Mouse (Mus musculus) neural tube, embryonic 12.5 days (tissue): ENCODE results near the gene Lars2. TPM values are rescaled to one million over a fixed set of nuclear protein-coding genes. Genes with fewer than 3 reads are reported as not detected.

ENCODE experiments used
- ATAC-seq: fragments of 200-750 bp; cut with Nextera tagmentation; 2 replicates; pipeline ENCODE4 v1.8.0; 2017; ENCODE audit warnings: low read depth, mild to moderate bottlenecking, moderate TSS enrichment, moderate library complexity; ENCODE audit not compliant: low FRiP score
- H3K27ac ChIP-seq: fragments of 300-500 bp; sonication (generic); 2 replicates; pipeline ENCODE4 v1.5.1; 2016
- H3K27me3 ChIP-seq: fragments of 300-500 bp; sonication (generic); replicated peaks from 2 replicates; pipeline ENCODE4 v1.6.1; 2016; ENCODE audit warnings: mild to moderate bottlenecking
- H3K36me3 ChIP-seq: fragments of 300-500 bp; sonication (generic); 2 replicates; pipeline ENCODE4 v1.6.1; 2016; ENCODE audit warnings: mild to moderate bottlenecking
- H3K4me1 ChIP-seq: fragments of 300-500 bp; sonication (generic); 2 replicates; pipeline ENCODE4 v1.6.1; 2016
- H3K4me2 ChIP-seq: fragments of 300-500 bp; sonication (generic); replicated peaks from 2 replicates; pipeline ENCODE4 v1.6.1; 2016; ENCODE audit warnings: mild to moderate bottlenecking
- H3K4me3 ChIP-seq: fragments of 300-500 bp; sonication (generic); 2 replicates; pipeline ENCODE4 v1.5.1; 2016
- H3K9ac ChIP-seq: fragments of 300-500 bp; sonication (generic); 2 replicates; pipeline ENCODE4 v1.6.1; 2016; ENCODE audit warnings: mild to moderate bottlenecking
- H3K9me3 ChIP-seq: fragments of 300-500 bp; sonication (generic); 2 replicates; pipeline ENCODE4 v1.6.1; 2016; ENCODE audit warnings: mild to moderate bottlenecking
- WGBS: fragments of 180-500 bp; shearing (Covaris S2); methylation state at CpG from one replicate; pipeline ENCODE4 v1.1.7; 2016; 5-methylcytosine and 5-hydroxymethylcytosine counted together
- polyA plus RNA-seq: library from polyadenylated mRNA; unstranded; fragments of >200 nt; fragmentation: Nextera tagmentation; extraction: Ambion mirVana; gene quantifications from 2 replicates; pipeline ENCODE4 v1.2.1, GENCODE M21; 2016

Gene Lars2
- polyA plus RNA-seq, 1 experiment from 2014 or later, result 972 TPM

- no peak overlapping the region for H3K4me3 ChIP-seq
- H3K27ac ChIP-seq, result no peak overlapping the region
- H3K4me1 ChIP-seq, result no peaks in the 10 kb centered on the region
- no peaks in the 10 kb centered on the region for H3K9me3 ChIP-seq
- no peaks in the 10 kb centered on the region for H3K27me3 ChIP-seq
- H3K4me2 ChIP-seq, result no peak overlapping the region
- 94% methylated on average over 4 of the region's 4 CpGs for WGBS
- no peak overlapping the region for H3K9ac ChIP-seq
- peaks cover 13% of the 10 kb centered on the region for H3K36me3 ChIP-seq
- no peak for ATAC-seq
Observed at GRCm38 (mm10) chr9:123500480-123500879, 133.8 kb downstream of the Lars2 start.

DNA sequence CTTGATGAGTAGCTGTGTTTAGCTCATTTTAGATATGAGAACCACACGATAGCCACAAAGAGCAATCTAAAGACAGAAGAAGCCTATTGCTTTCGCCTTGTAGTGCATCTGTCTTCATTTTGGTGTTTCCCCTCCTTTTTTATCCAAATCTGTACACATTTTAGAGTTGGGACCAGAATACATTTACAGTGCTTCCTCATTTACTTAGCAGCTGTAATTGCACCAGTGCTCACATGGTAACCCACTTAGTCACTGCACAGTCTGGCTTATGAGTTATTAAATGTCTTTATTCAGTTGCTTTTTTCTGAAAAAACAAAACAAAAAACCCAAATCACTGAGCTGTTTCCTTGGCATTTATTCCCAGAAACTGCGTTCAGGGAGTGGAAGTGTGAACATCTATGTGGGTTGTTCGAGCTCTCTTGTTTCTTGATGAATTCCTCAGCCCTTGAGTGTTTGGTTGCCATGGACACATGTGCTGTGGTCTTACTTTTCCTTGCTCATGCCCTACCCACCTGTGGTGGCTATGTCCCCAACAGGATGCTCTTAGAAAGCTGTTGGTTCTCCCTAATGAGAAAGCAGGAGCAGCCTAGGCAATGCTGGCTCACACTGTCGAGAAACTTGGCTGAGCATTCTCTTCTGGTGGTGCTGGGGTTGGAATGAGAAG lies 136.6 kb downstream of the Lars2 start:
- no peak for ATAC-seq
- no peak overlapping the region for H3K9ac ChIP-seq
- H3K27me3 ChIP-seq, result no peaks in the 10 kb centered on the region
- peaks cover 13% of the 10 kb centered on the region for H3K36me3 ChIP-seq
- H3K9me3 ChIP-seq, result no peaks in the 10 kb centered on the region
- no peak overlapping the region for H3K4me3 ChIP-seq
- 83% methylated on average over 5 of the region's 5 CpGs for WGBS
- no peak overlapping the region for H3K27ac ChIP-seq
- no peak overlapping the region for H3K4me2 ChIP-seq
- no peaks in the 10 kb centered on the region for H3K4me1 ChIP-seq

- Histone ChIP-seq H3K36me3 (peaks cover 13% of the 10 kb centered on the region), H3K9me3 (no peaks in the 10 kb centered on the region), H3K4me3 (no peak overlapping the region), H3K27me3 (no peaks in the 10 kb centered on the region), H3K4me1 (no peaks in the 10 kb centered on the region), H3K27ac (no peak overlapping the region), H3K4me2 (no peak overlapping the region), H3K9ac (no peak overlapping the region)
- 12% methylated on average over 2 of the region's 2 CpGs for WGBS
- ATAC-seq, result 0 out of 2 replicates have a peak, but pooled peaks have one; percentile 78
Observed at GRCm38 (mm10) chr9:123504325-123504724, 137.6 kb downstream of the Lars2 start.

DNA sequence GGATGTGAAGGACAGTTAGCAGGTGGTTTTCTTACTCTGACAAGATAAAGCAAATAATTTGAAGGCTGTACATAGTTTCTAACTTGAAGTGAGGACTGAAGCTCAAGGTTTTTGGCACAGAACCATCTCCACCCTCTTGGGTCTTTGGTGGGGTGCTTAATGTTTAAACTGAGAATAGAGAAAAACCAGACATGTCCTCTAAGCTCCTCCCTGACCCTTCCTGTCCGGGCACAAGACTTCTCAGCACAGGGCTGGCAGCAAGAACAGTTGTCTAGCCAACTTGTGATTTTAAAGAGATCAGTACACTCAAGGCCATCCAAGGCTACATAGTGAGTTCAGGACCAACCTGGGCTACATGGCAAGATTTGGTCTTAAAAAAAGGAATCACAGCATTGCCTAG lies 138.9 kb downstream of the Lars2 start:
- H3K9me3 ChIP-seq, result no peaks in the 10 kb centered on the region
- H3K4me1 ChIP-seq, result no peaks in the 10 kb centered on the region
- no peak for ATAC-seq
- 73% methylated on average over 1 of the region's 1 CpGs for WGBS
- H3K27me3 ChIP-seq, result no peaks in the 10 kb centered on the region
- no peak overlapping the region for H3K9ac ChIP-seq
- H3K4me2 ChIP-seq, result no peak overlapping the region
- peaks cover 13% of the 10 kb centered on the region for H3K36me3 ChIP-seq
- H3K27ac ChIP-seq, result no peak overlapping the region
- H3K4me3 ChIP-seq, result no peak overlapping the region

DNA sequence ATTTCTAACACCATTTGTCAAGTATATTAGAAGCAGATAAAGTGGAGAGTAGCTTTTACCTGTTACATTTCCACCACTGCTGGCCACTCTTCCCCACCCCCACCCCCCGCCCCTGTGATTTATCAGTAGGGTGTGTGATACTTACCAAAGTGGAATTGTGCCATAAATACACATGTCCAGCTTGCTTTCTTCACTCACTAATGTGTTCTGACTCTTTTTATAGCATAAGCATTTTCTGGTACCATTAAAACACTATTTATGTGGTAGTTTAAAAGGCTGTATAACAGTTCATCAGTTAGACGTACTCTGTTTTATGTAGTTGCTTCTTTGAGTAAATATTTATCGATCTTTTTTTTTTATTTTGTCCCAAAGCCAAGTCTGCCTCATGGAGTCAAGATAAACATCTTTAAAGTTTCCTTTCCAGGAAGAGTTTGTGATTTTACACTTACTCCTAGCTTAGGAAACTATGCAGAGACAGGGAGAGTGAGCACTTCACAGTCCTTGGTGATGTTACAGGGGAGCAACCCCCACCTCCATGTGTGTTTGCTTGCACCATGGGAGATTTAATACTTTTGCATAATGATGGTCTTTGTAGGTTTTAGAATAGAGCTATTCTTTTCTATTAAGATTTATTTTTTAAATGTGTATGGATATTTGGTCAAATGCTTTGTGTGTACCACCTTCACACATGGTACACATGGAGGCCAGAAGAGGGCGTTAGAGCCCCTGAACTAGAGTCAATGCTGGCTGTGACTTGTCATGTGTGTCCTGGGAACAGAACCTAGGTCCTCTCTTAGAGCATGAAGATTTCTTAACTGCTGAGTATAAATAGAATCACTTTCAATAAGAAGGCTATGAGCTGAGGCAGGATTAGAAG lies 139.8 kb downstream of the Lars2 start:
- ATAC-seq, result no peak
- Histone ChIP-seq H3K4me3 (no peak overlapping the region), H3K27me3 (no peaks in the 10 kb centered on the region), H3K4me1 (no peaks in the 10 kb centered on the region), H3K36me3 (peaks cover 17% of the 10 kb centered on the region), H3K27ac (no peak overlapping the region), H3K4me2 (no peak overlapping the region), H3K9ac (no peak overlapping the region), H3K9me3 (no peaks in the 10 kb centered on the region)
- 86% methylated on average over 4 of the region's 4 CpGs for WGBS

GRCm38 (mm10) chr9:123507380-123507779 lies 140.7 kb downstream of the Lars2 start:
- Histone ChIP-seq H3K36me3 (peaks cover 21% of the 10 kb centered on the region), H3K27ac (no peak overlapping the region), H3K4me1 (no peaks in the 10 kb centered on the region), H3K9me3 (no peaks in the 10 kb centered on the region), H3K27me3 (no peaks in the 10 kb centered on the region), H3K4me2 (no peak overlapping the region), H3K9ac (no peak overlapping the region), H3K4me3 (no peak overlapping the region)
- ATAC-seq, result no peak
- WGBS, result 86% methylated on average over 2 of the region's 2 CpGs

GRCm38 (mm10) chr9:123508986-123509385 lies 142.3 kb downstream of the Lars2 start:
- WGBS, result 84% methylated on average over 2 of the region's 2 CpGs
- Histone ChIP-seq H3K27ac (no peak overlapping the region), H3K4me2 (no peak overlapping the region), H3K4me3 (no peak overlapping the region), H3K9ac (no peak overlapping the region), H3K36me3 (peaks cover 18% of the 10 kb centered on the region), H3K4me1 (no peaks in the 10 kb centered on the region), H3K9me3 (no peaks in the 10 kb centered on the region), H3K27me3 (no peaks in the 10 kb centered on the region)
- ATAC-seq, result no peak

- Histone ChIP-seq H3K4me1 (no peaks in the 10 kb centered on the region), H3K36me3 (peaks cover 18% of the 10 kb centered on the region), H3K27me3 (no peaks in the 10 kb centered on the region), H3K4me3 (no peak overlapping the region), H3K27ac (no peak overlapping the region), H3K4me2 (no peak overlapping the region), H3K9me3 (no peaks in the 10 kb centered on the region), H3K9ac (no peak overlapping the region)
- ATAC-seq, result no peak
- WGBS, result 65% methylated on average over 8 of the region's 8 CpGs
Observed at GRCm38 (mm10) chr9:123509638-123510604, 143.2 kb downstream of the Lars2 start.

- ATAC-seq, result no peak
Observed at GRCm38 (mm10) chr9:123510926-123511325, 144.2 kb downstream of the Lars2 start.

More at GRCm38 (mm10) chr9:123510926-123511325, 144.2 kb downstream of the Lars2 start:
- H3K9ac ChIP-seq, result no peak overlapping the region
- no peaks in the 10 kb centered on the region for H3K4me1 ChIP-seq
- H3K27me3 ChIP-seq, result no peaks in the 10 kb centered on the region
- no peaks in the 10 kb centered on the region for H3K9me3 ChIP-seq
- peaks cover 18% of the 10 kb centered on the region for H3K36me3 ChIP-seq
- H3K4me3 ChIP-seq, result no peak overlapping the region
- WGBS, result 95% methylated on average over 5 of the region's 5 CpGs
- no peak overlapping the region for H3K27ac ChIP-seq
- no peak overlapping the region for H3K4me2 ChIP-seq
